Mouse (Mus musculus): ENCODE measurements at regions not wholly inside any gene's neighbourhood (a gene's known extent, or its start where the extent isn't known, plus 50 kb on each side); places are given as distances from the start of the nearest gene placed in this dataset.

DNA sequence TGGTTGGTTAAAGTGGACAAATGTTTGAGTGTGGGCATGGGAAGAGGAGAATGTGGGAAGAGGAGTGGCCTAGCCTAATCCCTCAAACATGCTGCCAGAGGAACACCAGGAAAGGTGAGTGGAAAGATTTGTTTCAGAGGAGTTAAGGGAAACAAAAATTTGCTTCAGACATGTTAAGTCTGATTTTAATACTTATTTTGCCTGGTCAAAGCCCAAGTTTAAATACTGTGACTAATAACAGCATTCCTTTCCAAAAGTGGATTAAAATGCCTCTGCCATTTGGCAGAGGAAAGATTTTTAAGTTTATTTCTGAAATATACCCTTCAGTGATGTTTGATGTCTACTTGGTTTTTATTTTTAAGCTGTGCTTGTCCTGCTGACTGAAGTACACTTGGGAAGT is 174.6 kb upstream of the Btg1 start:
- Histone ChIP-seq H3K4me3 (ENCODE audit: low read depth, low read length) (no peak overlapping the region), H3K4me2 (replicated peaks; ENCODE audit: low read depth) (no peak overlapping the region), H3K36me3 (ENCODE audit: control insufficient read depth, insufficient read depth, low read length) (no peaks in the 10 kb centered on the region), H3K27ac (replicated peaks) (no peak overlapping the region), H3K27me3 (ENCODE audit: control insufficient read depth, insufficient read depth, low read length) (no peaks in the 10 kb centered on the region), H3K4me1 (replicated peaks; ENCODE audit: control insufficient read depth, insufficient read depth) (no peaks in the 10 kb centered on the region), H3K9ac (ENCODE audit: low read length) (no peak overlapping the region), H3K9me3 (ENCODE audit: control insufficient read depth, low read length) (no peaks in the 10 kb centered on the region)
- DNase-seq (ENCODE audit: low spot score): no peak
- no peak for ATAC-seq (ENCODE audit: low FRiP score, low TSS enrichment)
- no peak for TF ChIP-seq CTCF (IDR thresholded peaks at IDR 0.05; ENCODE audit: low read depth)
- TF ChIP-seq EP300 (optimal IDR thresholded peaks at IDR 0.05): no peak

DNA sequence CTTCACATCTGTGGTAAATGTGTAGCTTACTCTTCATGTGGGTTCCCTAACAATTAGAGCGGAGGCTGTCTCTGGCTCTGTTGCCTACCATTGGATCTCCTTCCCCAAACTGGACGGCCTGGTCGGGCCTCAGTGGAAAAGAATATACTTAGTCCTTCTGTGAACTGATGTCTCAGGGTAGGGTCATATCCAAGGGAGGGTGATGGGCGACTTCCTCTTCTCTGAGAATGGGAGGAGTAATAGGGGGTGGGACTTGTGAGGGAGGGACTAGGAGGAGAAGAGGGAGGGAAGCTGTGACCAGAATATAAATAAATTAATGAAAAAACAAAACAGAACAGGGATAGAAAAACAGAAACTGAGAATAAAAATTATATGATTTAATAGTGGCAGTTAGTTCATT is 166.5 kb upstream of the Btg1 start:
- 91% methylated on average over 4 of the region's 4 CpGs for WGBS
- Histone ChIP-seq H3K4me1 (replicated peaks; ENCODE audit: control insufficient read depth, insufficient read depth) (no peaks in the 10 kb centered on the region), H3K9me3 (ENCODE audit: control insufficient read depth, low read length) (no peaks in the 10 kb centered on the region), H3K9ac (ENCODE audit: low read length) (no peak overlapping the region), H3K27ac (replicated peaks) (no peak overlapping the region), H3K36me3 (ENCODE audit: control insufficient read depth, insufficient read depth, low read length) (no peaks in the 10 kb centered on the region), H3K4me2 (replicated peaks; ENCODE audit: low read depth) (no peak overlapping the region), H3K4me3 (ENCODE audit: low read depth, low read length) (no peak overlapping the region), H3K27me3 (ENCODE audit: control insufficient read depth, insufficient read depth, low read length) (no peaks in the 10 kb centered on the region)
- ATAC-seq (ENCODE audit: low FRiP score, low TSS enrichment) (no peak), DNase-seq (ENCODE audit: low spot score) (no peak)
- TF ChIP-seq EP300 (optimal IDR thresholded peaks at IDR 0.05) (no peak), CTCF (IDR thresholded peaks at IDR 0.05; ENCODE audit: low read depth) (no peak)

DNA sequence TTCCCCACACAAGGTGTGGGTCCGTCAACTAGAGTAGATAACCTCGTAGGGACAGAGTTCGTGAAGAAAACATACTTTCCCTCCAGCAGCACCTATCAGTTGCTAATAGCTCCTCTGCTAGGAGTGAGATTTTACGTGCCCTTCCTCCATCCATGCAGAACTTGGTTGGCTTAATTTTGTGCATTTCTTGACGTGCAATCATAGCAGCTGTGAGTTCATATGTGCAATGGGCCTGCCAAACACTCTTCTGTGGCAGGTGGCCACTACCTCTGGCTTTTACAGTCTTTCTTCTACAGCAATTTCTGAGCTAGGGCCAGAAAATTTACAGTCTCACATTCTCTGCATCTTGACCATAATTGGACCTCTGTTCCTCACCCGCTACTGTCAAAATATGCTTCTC is 161.9 kb upstream of the Btg1 start:
- DNase-seq (ENCODE audit: low spot score): no peak
- Histone ChIP-seq H3K4me3 (ENCODE audit: low read depth, low read length) (no peak overlapping the region), H3K36me3 (ENCODE audit: control insufficient read depth, insufficient read depth, low read length) (no peaks in the 10 kb centered on the region), H3K27ac (replicated peaks) (no peak overlapping the region), H3K4me2 (replicated peaks; ENCODE audit: low read depth) (no peak overlapping the region), H3K9ac (ENCODE audit: low read length) (no peak overlapping the region), H3K4me1 (replicated peaks; ENCODE audit: control insufficient read depth, insufficient read depth) (no peaks in the 10 kb centered on the region), H3K27me3 (ENCODE audit: control insufficient read depth, insufficient read depth, low read length) (no peaks in the 10 kb centered on the region), H3K9me3 (ENCODE audit: control insufficient read depth, low read length) (no peaks in the 10 kb centered on the region)
- WGBS: 88% methylated on average over 6 of the region's 6 CpGs
- no peak for ATAC-seq (ENCODE audit: low FRiP score, low TSS enrichment)
- TF ChIP-seq EP300 (optimal IDR thresholded peaks at IDR 0.05): no peak
- no peak for TF ChIP-seq CTCF (IDR thresholded peaks at IDR 0.05; ENCODE audit: low read depth)

DNA sequence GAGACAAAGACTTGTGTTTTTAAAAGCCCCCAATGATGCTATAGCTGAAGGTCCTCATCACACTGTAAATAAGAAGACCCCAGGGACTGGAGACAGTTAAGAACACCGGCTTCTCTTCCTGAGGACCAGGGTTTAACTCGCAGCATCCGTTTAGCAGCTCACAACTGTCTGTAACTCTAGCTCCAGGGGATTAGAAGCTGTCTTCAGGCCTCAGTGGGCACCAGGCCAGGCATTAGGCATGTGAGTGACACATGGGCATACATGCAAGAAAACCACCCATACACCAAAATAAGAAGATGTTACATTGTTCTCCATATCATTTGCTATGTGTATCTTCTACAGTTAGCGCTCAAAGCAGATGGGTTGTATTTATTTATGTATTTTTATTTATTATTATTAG is 158.3 kb upstream of the Btg1 start:
- Histone ChIP-seq H3K4me2 (replicated peaks; ENCODE audit: low read depth) (no peak overlapping the region), H3K27ac (replicated peaks) (no peak overlapping the region), H3K27me3 (ENCODE audit: control insufficient read depth, insufficient read depth, low read length) (no peaks in the 10 kb centered on the region), H3K9ac (ENCODE audit: low read length) (no peak overlapping the region), H3K9me3 (ENCODE audit: control insufficient read depth, low read length) (no peaks in the 10 kb centered on the region), H3K4me1 (replicated peaks; ENCODE audit: control insufficient read depth, insufficient read depth) (no peaks in the 10 kb centered on the region), H3K4me3 (ENCODE audit: low read depth, low read length) (no peak overlapping the region), H3K36me3 (ENCODE audit: control insufficient read depth, insufficient read depth, low read length) (no peaks in the 10 kb centered on the region)
- no peak for DNase-seq (ENCODE audit: low spot score)
- no peak for ATAC-seq (ENCODE audit: low FRiP score, low TSS enrichment)
- 77% methylated on average over 4 of the region's 4 CpGs for WGBS
- TF ChIP-seq CTCF (IDR thresholded peaks at IDR 0.05; ENCODE audit: low read depth) (no peak), EP300 (optimal IDR thresholded peaks at IDR 0.05) (no peak)

- Histone ChIP-seq H3K9me3 (ENCODE audit: control insufficient read depth, low read length) (no peaks in the 10 kb centered on the region), H3K4me1 (replicated peaks; ENCODE audit: control insufficient read depth, insufficient read depth) (no peaks in the 10 kb centered on the region), H3K4me2 (replicated peaks; ENCODE audit: low read depth) (no peak overlapping the region), H3K36me3 (ENCODE audit: control insufficient read depth, insufficient read depth, low read length) (no peaks in the 10 kb centered on the region), H3K4me3 (ENCODE audit: low read depth, low read length) (no peak overlapping the region), H3K27me3 (ENCODE audit: control insufficient read depth, insufficient read depth, low read length) (no peaks in the 10 kb centered on the region), H3K9ac (ENCODE audit: low read length) (no peak overlapping the region), H3K27ac (replicated peaks) (no peak overlapping the region)
- ATAC-seq (ENCODE audit: low FRiP score, low TSS enrichment) (no peak), DNase-seq (ENCODE audit: low spot score) (no peak)
- 76% methylated on average over 3 of the region's 3 CpGs for WGBS
- TF ChIP-seq CTCF (IDR thresholded peaks at IDR 0.05; ENCODE audit: low read depth) (no peak), EP300 (optimal IDR thresholded peaks at IDR 0.05) (no peak)
Measured at GRCm38 (mm10) chr10:96459186-96459585, 157.6 kb upstream of the Btg1 start.

DNA sequence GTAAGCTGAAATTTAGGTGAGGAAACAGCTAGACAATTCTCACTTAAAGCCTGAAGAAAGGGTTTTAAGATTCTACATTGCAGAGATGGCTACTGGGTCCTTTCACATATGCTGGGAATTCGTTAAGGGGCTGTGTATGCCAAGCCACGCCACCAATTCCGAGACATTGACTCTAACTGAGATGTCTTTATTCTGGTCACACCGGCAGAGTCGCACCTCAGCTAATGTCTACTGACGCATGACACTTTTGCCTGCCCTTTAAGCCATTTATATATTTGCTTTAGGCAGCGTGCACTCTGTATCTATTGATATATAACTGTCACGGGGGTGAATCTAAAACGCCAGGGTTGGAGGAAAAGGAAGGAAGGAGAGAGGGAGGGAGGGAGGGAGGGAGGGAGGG is 156.7 kb upstream of the Btg1 start:
- Histone ChIP-seq H3K9me3 (ENCODE audit: control insufficient read depth, low read length) (no peaks in the 10 kb centered on the region), H3K4me2 (replicated peaks; ENCODE audit: low read depth) (no peak overlapping the region), H3K36me3 (ENCODE audit: control insufficient read depth, insufficient read depth, low read length) (no peaks in the 10 kb centered on the region), H3K4me1 (replicated peaks; ENCODE audit: control insufficient read depth, insufficient read depth) (no peaks in the 10 kb centered on the region), H3K27ac (replicated peaks) (no peak overlapping the region), H3K9ac (ENCODE audit: low read length) (no peak overlapping the region), H3K4me3 (ENCODE audit: low read depth, low read length) (no peak overlapping the region), H3K27me3 (ENCODE audit: control insufficient read depth, insufficient read depth, low read length) (no peaks in the 10 kb centered on the region)
- 48% methylated on average over 9 of the region's 9 CpGs for WGBS
- ATAC-seq (ENCODE audit: low FRiP score, low TSS enrichment): no peak
- DNase-seq (ENCODE audit: low spot score): no peak
- TF ChIP-seq CTCF (IDR thresholded peaks at IDR 0.05; ENCODE audit: low read depth) (no peak), EP300 (optimal IDR thresholded peaks at IDR 0.05) (no peak)

Data from stomach, postnatal 0 days (tissue).